Mouse (Mus musculus) gastrocnemius, adult 18-20 months (tissue): Measurements from ENCODE around the gene Copz1. TPM values are rescaled to one million over a fixed set of nuclear protein-coding genes. Genes with fewer than 3 reads are reported as not detected.

Source experiments
- DNase-seq: peaks from one replicate; pipeline ENCODE4 v3.0.0; 2021; ENCODE audit warnings: low spot score
- total RNA-seq, 2 experiments: library from RNA; stranded (reverse); gene quantifications; 2 replicates each; pipeline ENCODE4 v1.2.3; 2021

Copz1 gene
- total RNA-seq, 2 experiments from 2014 or later = 35.8 to 37.3 TPM

GRCm38 (mm10) chr15:103290417-103290816 is 17.9 kb downstream of the Copz1 start:
- DNase-seq = no peak

GRCm38 (mm10) chr15:103290843-103291242 is 18.3 kb downstream of the Copz1 start:
- no peak for DNase-seq

DNA sequence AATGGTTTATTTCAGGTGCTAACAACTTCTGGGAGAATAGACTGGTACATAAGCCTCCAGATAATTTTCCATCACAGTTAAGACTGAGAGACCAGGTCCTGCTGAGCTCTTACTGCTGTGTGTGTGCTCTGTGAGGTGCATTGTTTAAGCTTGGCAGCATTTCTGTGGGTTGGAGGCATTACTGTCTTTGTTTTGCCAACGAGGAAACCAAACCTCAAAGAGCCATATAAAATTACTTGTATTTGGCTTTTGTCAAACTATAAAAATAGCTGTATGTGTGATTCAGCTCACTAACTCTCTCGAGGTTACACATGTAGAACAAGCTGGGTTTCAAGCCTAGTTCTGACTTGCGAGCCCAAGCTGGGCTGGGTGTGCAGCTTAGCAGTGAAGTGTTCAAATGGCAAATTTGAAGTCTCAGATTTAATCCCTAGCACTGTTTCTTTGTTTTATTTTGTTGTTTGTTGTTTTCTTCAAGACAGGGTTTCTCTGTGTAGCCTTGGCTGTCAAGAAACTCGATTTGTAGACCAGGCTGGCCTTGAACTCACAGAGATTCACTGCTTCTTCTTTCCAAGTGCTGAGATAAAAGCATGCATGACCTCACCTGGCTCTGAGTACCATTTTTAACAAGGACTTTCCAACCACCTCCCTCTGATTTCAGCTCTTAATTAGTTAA is 20.3 kb downstream of the Copz1 start:
- no peak for DNase-seq

DNA sequence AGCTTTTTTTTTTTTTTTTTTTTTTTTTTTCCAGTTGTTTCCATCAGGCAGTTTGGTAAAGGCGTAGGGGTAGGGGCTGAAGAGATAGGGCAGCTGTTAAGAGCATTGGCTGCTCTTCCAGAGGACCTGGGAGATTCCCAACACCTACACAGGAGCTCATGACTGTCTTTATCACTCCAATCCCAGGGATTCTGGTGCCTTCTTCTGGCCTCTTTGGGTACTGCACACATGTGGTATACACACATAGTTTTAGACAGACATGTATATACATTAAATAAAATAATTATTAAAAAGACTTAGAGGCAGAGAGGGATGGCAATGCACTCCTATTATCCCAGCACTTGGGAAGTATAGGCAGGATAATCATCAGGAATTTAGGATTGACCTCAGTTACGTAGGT is 20.9 kb downstream of the Copz1 start:
- DNase-seq = no peak

GRCm38 (mm10) chr15:103294649-103295048 is 22.1 kb downstream of the Copz1 start:
- DNase-seq = no peak

GRCm38 (mm10) chr15:103295851-103296250 is 23.3 kb downstream of the Copz1 start:
- no peak for DNase-seq

- DNase-seq = no peak
Observed at GRCm38 (mm10) chr15:103297313-103297712, 24.8 kb downstream of the Copz1 start.

DNA sequence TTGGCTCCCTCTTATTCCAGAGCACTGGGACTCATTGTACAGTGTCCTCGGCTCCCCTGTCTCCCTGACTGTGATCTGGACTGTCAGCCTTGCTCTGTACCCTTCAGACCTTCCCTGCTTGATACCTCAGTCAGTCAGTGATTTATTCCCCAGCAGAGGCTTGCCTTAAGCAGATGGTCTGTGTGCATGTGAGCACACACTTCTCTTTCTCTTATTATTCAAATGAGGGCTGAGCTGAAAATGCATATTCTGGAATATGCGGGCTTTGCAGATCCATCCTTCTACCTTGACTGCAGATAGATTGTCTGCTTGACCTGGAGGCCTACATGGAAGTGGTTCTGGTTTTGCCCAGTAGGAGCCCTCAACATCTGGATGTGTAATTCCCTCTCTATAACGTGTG is 25.5 kb downstream of the Copz1 start:
- no peak for DNase-seq

DNA sequence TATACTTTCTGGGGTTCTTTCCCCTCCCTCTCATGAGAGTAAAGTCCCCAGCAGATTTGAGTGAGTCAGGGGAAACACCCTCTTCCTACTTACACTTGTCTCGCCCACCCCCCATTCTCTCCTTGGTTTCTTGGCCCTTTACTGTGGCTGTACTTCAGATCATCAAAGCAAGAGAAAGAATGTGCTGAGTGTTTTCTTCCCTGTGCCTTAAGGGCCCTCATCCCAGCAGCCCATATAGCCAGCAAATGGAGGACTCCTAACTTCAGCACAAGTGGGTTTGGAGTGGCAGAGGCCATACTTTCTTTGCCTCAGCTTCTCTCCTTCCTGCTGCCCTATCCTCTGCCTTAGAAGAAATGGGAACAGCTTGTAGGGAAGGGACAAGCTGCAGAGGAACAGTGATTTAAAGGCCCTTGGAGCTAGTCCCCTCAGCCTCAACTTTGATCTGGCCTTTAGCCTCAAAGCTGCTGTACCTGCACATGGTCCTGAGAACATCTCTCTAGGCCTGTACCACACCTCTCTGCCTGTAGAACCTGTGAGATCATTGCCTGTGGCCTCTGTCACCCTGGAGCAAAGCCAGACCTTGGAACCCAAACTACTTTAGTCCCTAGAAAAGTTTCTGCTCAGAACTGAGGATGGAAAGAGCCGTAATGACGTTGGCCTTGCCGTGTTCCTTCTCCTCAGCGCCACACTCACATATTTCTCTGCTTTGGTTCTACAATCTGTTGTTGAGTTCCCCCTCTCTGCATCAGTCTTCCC is 26.5 kb downstream of the Copz1 start:
- no peak for DNase-seq

GRCm38 (mm10) chr15:103299644-103300043 is 27.1 kb downstream of the Copz1 start:
- no peak for DNase-seq

- no peak for DNase-seq
Observed at GRCm38 (mm10) chr15:103300067-103300471, 27.6 kb downstream of the Copz1 start.

DNA sequence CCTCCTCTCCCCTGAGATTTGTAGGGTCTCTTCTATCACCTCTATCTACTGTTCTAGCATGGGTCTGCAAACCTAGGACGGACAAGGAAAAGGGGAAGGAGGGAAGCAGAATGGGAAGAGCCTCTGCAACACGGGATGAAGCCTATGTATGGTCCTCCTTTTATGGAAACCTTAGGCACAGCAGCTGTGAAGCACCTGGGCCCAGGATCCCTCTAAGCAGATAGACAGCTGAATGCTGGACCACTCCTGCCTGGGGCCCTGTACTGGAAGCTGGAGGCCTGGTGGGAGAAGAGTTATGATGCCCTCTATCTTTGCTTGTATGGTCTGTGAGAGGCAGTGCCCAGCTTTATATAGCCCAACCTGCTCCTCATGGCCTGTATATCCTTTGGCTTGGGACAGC is 28.0 kb downstream of the Copz1 start:
- no peak for DNase-seq

GRCm38 (mm10) chr15:103301046-103301445 is 28.5 kb downstream of the Copz1 start:
- no peak for DNase-seq

GRCm38 (mm10) chr15:103301547-103302340 is 29.2 kb downstream of the Copz1 start:
- no peak for DNase-seq

GRCm38 (mm10) chr15:103302341-103303021 is 30.0 kb downstream of the Copz1 start:
- DNase-seq = no peak

GRCm38 (mm10) chr15:103303916-103304615 is 31.6 kb downstream of the Copz1 start:
- DNase-seq = no peak

DNA sequence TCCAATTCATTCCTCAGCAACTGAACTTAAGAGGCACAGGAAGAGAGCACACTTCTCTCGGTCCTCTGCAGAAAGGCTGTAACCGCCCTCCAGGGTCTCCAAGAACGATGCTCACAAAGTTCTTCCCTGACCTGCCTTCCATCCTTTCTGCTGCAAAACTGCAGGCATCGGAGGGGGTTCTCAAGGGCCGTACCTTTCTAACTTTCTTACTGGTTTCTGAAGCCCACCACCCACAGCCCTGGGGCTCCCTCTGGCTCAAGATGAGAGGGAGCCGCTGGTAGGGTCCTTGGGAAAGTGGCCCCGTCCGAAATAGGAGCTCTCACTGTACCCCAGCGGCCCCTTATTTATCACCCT is 32.1 kb downstream of the Copz1 start:
- DNase-seq = no peak

- peak; percentile 96 for DNase-seq
Observed at GRCm38 (mm10) chr15:103305070-103305678, 32.7 kb downstream of the Copz1 start.

- DNase-seq = no peak
Observed at GRCm38 (mm10) chr15:103305792-103306645, 33.5 kb downstream of the Copz1 start.

DNA sequence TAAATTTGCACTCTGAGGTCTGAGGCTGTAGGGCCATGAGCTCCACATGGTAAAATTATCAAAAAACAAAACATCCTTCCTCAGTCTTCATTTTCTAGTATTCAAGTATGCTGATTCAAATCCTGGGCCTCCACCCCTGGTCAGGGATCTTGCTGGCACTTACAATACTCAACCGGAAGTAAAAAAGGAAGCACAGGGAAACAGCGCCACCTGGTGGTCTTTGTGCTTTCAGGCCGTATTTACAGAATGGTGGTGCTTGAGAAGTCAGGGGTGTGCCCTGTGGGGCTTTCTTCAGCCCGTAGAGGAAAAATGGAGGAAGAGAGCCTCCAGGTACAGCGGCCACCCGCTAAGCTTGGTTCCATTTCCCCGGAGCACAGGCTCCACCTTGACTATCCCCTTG is 34.6 kb downstream of the Copz1 start:
- peak; percentile 93 for DNase-seq
